Mouse (Mus musculus) cerebellum, adult 2 months (tissue): ENCODE data around the gene Il27ra. TPM values are rescaled to one million over a fixed set of nuclear protein-coding genes. Genes with fewer than 3 reads are reported as not detected.

Source experiments
- DNase-seq, 2 experiments: peaks; one replicate each; pipeline ENCODE4 v3.0.0; 2021
- H3K27ac ChIP-seq: fragments of 200-500 bp; 2 replicates; pipeline ENCODE4 v1.5.1; 2012; ENCODE audit warnings: low read length, control low read depth, inconsistent platforms; ENCODE audit not compliant: insufficient read depth
- H3K27me3 ChIP-seq: fragments of 200-500 bp; 2 replicates; pipeline ENCODE4 v1.6.1; 2012; ENCODE audit warnings: inconsistent platforms, mild to moderate bottlenecking, low read length, moderate library complexity; ENCODE audit not compliant: control insufficient read depth, insufficient read depth
- H3K4me1 ChIP-seq: fragments of 200-500 bp; 2 replicates; pipeline ENCODE4 v1.6.1; 2011; ENCODE audit warnings: low read length; ENCODE audit not compliant: control insufficient read depth, insufficient read depth
- H3K4me3 ChIP-seq: fragments of 200-500 bp; replicated peaks from 2 replicates; pipeline ENCODE3; 2011; ENCODE audit warnings: mild to moderate bottlenecking, low read depth, low read length, control low read depth; ENCODE audit not compliant: insufficient read depth
- CTCF ChIP-seq: fragments of 200-500 bp; IDR thresholded peaks from 2 replicates; pipeline ENCODE4 v1.5.1; 2011; ENCODE audit warnings: low read depth, mild to moderate bottlenecking, control low read depth, low read length, moderate library complexity, borderline replicate concordance; ENCODE audit not compliant: insufficient read depth
- POLR2A ChIP-seq: fragments of 200-500 bp; IDR thresholded peaks from 2 replicates; pipeline ENCODE4 v1.6.1; 2011; ENCODE audit warnings: low read length, control low read depth, borderline replicate concordance; ENCODE audit not compliant: insufficient read depth
- WGBS: fragments of 180-500 bp; shearing (Covaris S2); methylation state at CpG from one replicate; pipeline ENCODE4 v1.1.7; 2018; 5-methylcytosine and 5-hydroxymethylcytosine counted together
- polyA plus RNA-seq: library from polyadenylated mRNA; depleted of rRNA; stranded (reverse); fragments of >200 nt; gene quantifications from 2 replicates; pipeline ENCODE4 v1.2.3, GENCODE M21; 2012

Gene Il27ra
- polyA plus RNA-seq, 1 experiment: 0.21 TPM

DNA sequence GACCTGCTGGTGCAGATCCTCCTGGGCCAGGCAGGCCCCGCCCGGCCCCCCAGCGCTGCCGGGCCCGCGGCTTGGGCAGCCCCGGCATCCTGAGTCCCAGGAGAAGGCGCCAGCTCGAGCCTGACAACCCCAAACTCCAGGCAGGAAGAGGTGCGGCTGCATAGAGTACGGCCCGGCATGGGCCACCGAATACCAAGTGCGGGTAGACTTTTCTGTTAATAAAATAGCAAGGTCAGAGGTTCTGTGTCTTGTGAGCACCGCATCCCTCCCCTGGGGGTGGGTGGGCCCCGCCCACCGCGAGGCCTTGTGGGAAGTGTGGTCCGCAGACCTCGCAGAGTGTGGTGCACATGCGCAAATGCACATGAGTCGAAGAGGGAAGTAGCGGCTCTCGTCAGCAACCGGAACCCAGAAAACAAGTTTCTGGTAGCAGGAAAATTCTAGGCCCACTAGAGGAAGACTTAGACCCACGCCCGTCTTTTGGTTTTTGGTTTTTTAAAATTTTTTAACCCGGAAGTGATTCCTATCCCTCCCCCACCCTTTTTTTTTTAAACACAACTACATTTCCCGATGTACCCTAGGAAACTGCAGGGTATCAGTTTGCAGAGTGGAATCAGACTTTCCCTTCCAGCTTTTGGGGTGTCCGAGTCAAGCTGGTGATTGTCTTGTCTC lies 37.7 kb downstream of the Il27ra start:
- Histone ChIP-seq H3K4me1 (peaks cover 4% of the 10 kb centered on the region), H3K27me3 (no peaks in the 10 kb centered on the region), H3K27ac (peak overlapping the region; percentile 61), H3K4me3 (peak overlapping the region; percentile 94)
- peak; percentile 93 to 94 for DNase-seq
- WGBS: under 1% methylated on average over 30 of the region's 30 CpGs
- peak; percentile 67; the same call in 1 of the 2 replicates for TF ChIP-seq POLR2A
- no peak; the same call in 1 of the 2 replicates for TF ChIP-seq CTCF

DNA sequence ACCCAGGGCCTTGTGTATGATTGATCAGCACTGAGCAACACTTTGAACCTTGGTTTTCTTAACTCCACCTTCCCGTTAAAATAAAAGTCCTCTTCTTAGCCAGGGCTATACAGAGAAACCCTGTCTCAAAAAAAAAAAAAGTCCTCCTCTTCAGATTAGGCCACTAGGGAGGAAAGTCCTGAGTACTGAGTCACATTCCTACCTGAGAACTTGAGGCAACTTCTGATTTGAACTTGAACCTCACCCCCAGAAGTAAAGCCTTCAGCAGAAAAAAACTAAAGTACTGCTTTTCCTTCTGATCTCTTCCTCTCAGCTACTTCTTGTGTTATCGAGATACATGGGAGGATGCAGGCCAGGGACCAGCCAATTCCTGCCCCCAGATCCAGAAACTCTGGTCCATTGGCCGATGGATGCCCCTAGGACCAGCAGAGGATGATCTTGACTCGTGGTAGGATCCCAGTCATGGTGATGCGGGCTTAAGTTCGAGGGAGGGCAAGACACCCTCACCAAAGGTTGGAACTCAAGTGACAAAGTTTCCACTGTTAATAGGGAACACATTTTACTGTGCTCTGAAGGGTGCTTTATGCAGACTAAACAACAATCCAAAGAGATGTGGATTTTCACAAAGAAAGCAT lies 38.7 kb downstream of the Il27ra start:
- H3K27me3 ChIP-seq: no peaks in the 10 kb centered on the region
- DNase-seq: no peak
- WGBS: 58% methylated on average over 6 of the region's 6 CpGs
- TF ChIP-seq POLR2A: no peak
- peak overlapping the region; percentile 94 for H3K4me3 ChIP-seq
- H3K27ac ChIP-seq: no peak overlapping the region
- H3K4me1 ChIP-seq: peaks cover 9% of the 10 kb centered on the region

DNA sequence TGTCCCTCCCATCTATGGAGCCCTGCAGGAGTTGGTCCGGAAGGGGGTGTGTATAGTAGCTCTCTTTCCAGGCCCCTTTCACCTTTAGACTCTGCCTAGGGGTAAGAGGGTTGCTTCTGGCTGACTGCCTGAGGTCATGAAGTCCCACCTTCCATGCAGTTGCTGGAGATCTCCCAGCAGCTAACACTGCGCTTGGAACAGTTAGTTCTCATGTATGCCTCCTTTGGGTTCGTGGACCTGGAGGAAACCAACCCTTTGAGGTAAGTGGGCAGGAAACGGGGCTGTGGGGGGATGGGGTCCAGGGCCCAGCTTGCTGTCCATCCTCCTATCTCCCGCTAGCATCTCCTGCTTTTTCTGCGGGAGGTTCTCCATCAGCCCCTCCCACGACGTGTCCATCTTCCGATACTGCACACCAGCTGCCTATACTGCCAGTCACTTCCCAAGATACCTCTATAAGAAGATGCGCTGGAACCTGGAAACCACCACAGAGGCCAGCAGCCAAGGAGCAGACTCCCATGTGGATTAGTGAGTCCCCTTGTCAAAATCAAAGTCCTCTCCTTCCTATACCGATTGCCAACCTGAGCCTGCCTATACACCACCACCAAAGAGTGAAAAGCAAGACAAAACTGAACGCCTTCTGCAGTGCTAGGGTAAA lies 39.3 kb downstream of the Il27ra start:
- Histone ChIP-seq H3K27me3 (no peaks in the 10 kb centered on the region), H3K4me3 (no peak overlapping the region), H3K27ac (no peak overlapping the region), H3K4me1 (peaks cover 9% of the 10 kb centered on the region)
- no peak for TF ChIP-seq POLR2A
- TF ChIP-seq CTCF: no peak
- WGBS: 37% methylated on average over 12 of the region's 12 CpGs
- no peak for DNase-seq

DNA sequence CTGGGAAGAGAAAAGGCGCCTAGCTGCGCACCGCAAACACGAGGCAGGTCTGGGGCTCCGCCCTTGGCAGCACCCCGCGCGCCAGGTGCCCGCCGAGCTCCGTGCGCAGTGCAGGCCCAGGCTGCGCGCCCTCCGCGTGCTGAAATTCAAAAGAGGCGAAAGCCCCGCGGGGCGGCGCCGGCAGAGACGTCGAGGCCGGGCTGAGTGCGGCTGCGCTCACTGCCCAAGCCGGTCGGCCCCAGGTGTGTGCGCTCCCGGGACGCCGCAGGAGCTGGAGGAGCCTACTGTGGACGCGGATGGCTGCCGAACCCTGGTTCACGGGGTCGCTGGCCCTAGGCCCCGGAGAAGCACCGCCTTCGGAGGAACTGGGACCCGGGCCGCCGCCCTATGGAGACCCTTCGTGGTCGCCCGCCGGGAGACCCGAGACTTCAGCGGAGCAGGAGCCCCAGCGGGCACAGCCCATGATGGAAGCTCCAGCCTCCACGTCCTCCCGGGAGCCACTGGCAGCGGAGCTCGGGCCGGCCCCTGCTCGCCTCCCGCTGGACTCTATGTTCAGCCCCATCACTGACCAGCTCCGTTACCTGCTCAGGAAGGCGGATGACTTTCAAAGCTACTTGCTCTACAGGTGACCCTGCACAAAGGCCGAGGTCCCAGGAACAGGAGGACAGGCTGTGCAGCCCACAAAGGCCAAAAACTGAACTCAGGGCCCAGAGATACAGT lies 40.9 kb downstream of the Il27ra start, which contains the start of gene 1700067K01Rik:
Gene 1700067K01Rik, plus strand, starts transcription at position 222 of the 720 bp plus-strand sequence.
- 53% methylated on average over 61 of the region's 61 CpGs for WGBS

DNA sequence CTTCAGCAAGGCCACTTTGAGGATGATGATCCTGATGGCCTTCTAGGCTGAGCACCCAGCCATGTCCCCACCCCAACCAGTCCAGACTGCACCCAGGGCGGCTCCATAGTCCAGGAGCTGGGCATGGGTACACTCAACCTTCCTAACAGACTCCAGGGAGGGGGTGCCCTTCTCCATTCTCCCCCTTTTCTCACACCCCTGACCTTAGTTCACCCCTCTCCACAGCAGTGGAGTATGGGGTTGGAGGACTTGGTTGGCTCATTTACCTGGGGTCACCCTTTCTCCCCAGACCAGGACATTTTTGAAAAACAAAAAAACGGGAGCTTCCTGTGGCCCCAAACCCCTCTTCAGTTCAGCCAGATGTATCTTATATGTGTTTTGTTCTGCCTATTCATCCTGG lies 42.6 kb downstream of the Il27ra start:
- Histone ChIP-seq H3K27ac (no peak overlapping the region), H3K4me1 (peaks cover 9% of the 10 kb centered on the region), H3K4me3 (no peak overlapping the region), H3K27me3 (no peaks in the 10 kb centered on the region)
- TF ChIP-seq CTCF: no peak
- TF ChIP-seq POLR2A: no peak
- DNase-seq: no peak
- 92% methylated on average over 2 of the region's 2 CpGs for WGBS

More for the DNA sequence above, 40.9 kb downstream of the Il27ra start, which contains the start of gene 1700067K01Rik:
- no peak for TF ChIP-seq POLR2A
- no peak for TF ChIP-seq CTCF
- H3K27ac ChIP-seq: no peak within 1 kb of the TSS
- DNase-seq: no peak
- no peaks in the 10 kb centered on the region for H3K27me3 ChIP-seq
- H3K4me1 ChIP-seq: peaks cover 9% of the 10 kb centered on the region
- H3K4me3 ChIP-seq: no peak within 1 kb of the TSS

DNA sequence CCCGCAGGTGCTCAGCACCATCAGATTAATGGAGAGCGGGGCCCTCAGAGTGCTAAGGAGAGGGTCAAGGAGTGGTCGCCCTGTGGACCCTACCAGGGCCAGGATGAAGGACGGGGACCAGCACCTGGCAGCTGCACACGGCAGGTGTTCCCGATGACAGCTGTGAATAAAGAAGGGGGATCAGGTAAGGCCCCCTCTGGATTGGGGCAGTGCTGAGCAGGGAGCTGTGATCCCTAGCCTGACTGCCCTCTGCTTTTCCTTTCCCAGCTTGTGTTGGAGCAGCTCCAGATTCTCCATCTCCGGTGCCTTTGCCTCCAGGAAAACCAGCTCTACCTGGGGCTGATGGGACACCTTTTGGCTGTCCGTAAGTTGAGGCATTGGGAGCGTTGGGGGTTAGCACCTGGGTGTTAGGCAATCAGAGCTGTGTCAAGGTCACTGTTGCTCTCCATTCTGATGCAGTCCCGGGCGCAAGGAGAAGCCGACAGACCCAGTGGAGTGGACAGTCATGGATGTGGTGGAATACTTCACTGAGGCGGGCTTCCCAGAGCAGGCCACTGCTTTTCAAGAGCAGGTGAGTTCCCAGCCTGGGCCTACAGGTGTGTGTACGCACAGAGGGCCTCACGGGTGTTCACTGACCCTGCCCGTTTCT lies 43.2 kb downstream of the Il27ra start:
- peak overlapping the region; percentile 60 for H3K4me3 ChIP-seq
- peaks cover 9% of the 10 kb centered on the region for H3K4me1 ChIP-seq
- TF ChIP-seq CTCF: no peak
- TF ChIP-seq POLR2A: no peak
- no peak overlapping the region for H3K27ac ChIP-seq
- H3K27me3 ChIP-seq: no peaks in the 10 kb centered on the region
- DNase-seq: peak in 1 of 2 experiments; percentile 32
- 66% methylated on average over 16 of the region's 16 CpGs for WGBS
